33 mouse cellular contexts compared by ENCODE assay signal in genomic region chr3:28808039-28808643, GRCm38 (mm10).
"Had no signal": no experiment of that assay in that cellular context is flagged by ENCODE, and none has a peak within 500 bp of the region (broad histone marks: within the 10 kb centered on the region; RNA-seq: fewer than 3 reads in every experiment).

No protein-coding gene starts in this region.

- H3K4me1 ChIP-seq: intestine, embryonic 15.5 days had no signal

- H3K27me3 ChIP-seq: heart, embryonic 12.5 days; heart, embryonic 13.5 days; heart, embryonic 15.5 days; hindbrain, embryonic 12.5 days; hindbrain, embryonic 13.5 days; hindbrain, embryonic 15.5 days; intestine, embryonic 15.5 days; kidney, embryonic 15.5 days had no signal

- H3K4me2 ChIP-seq: heart, embryonic 12.5 days; heart, embryonic 13.5 days; heart, embryonic 15.5 days; hindbrain, embryonic 12.5 days; hindbrain, embryonic 13.5 days; hindbrain, embryonic 14.5 days; hindbrain, embryonic 15.5 days; intestine, embryonic 15.5 days; kidney, embryonic 15.5 days had no signal

- ATAC-seq: hindbrain, embryonic 16.5 days; hindbrain, postnatal 0 days; inflammation-experienced regulatory T-cells, adult 6 months; intestine, embryonic 15.5 days; intestine, embryonic 16.5 days; intestine, postnatal 0 days had no signal

- H3K9ac ChIP-seq: heart, embryonic 12.5 days; heart, embryonic 13.5 days; heart, embryonic 15.5 days; hindbrain, embryonic 12.5 days; hindbrain, embryonic 13.5 days; hindbrain, embryonic 14.5 days; hindbrain, embryonic 15.5 days; intestine, embryonic 15.5 days; kidney, embryonic 15.5 days had no signal

- H3K9me3 ChIP-seq: heart, embryonic 12.5 days; heart, embryonic 13.5 days; heart, embryonic 15.5 days; hindbrain, embryonic 10.5 days; hindbrain, embryonic 12.5 days; hindbrain, embryonic 13.5 days; hindbrain, embryonic 15.5 days; intestine, embryonic 15.5 days; kidney, embryonic 15.5 days had no signal

- DNase-seq: heart, postnatal 10 days; heart, postnatal 14 days; heart, postnatal 36 days; heart, postnatal 4 days; kidney, adult 11 months; kidney, adult 18-20 months; kidney, adult 2 months; kidney, adult 8-10 months; kidney, postnatal 10 days; kidney, postnatal 14 days; kidney, postnatal 25 days; kidney, postnatal 36 days; kidney, postnatal 4 days; layer of hippocampus, adult 9-11 months; layer of hippocampus, postnatal 36 days had no signal

- H3K27ac ChIP-seq: heart, embryonic 13.5 days; heart, embryonic 15.5 days; hindbrain, embryonic 10.5 days; hindbrain, embryonic 12.5 days; hindbrain, embryonic 13.5 days; hindbrain, embryonic 14.5 days; hindbrain, embryonic 15.5 days; hindbrain, postnatal 0 days; intestine, embryonic 15.5 days; kidney, embryonic 15.5 days; kidney, postnatal 0 days; layer of hippocampus, adult 2 months; left cerebral cortex, adult 2 months had no signal

- H3K4me3 ChIP-seq: heart, embryonic 12.5 days; heart, embryonic 13.5 days; heart, embryonic 15.5 days; hindbrain, embryonic 10.5 days; hindbrain, embryonic 12.5 days; hindbrain, embryonic 13.5 days; hindbrain, embryonic 15.5 days; intestine, embryonic 15.5 days; kidney, embryonic 15.5 days; layer of hippocampus, adult 2 months; left cerebral cortex, adult 2 months had no signal

- H3K36me3 ChIP-seq: intestine, embryonic 15.5 days had no signal
